Mouse (Mus musculus) C2C12 (cell line): ENCODE measurements around the gene Smg1. TPM values are rescaled to one million over a fixed set of nuclear protein-coding genes. Genes with fewer than 3 reads are reported as not detected.

ENCODE experiments used
- H3K27me3 ChIP-seq: one replicate; pipeline ENCODE4 v1.6.1; 2011; ENCODE audit not compliant: control insufficient read depth, insufficient read depth, insufficient read length
- H3K36me3 ChIP-seq: one replicate; pipeline ENCODE4 v1.6.1; 2011; ENCODE audit not compliant: control insufficient read depth, insufficient read depth
- H3K4me3 ChIP-seq: one replicate; pipeline ENCODE4 v1.5.1; 2011; ENCODE audit warnings: mild to moderate bottlenecking, control low read depth; ENCODE audit not compliant: poor library complexity, insufficient read depth, severe bottlenecking
- H3K79me2 ChIP-seq: one replicate; pipeline ENCODE4 v1.6.1; 2011; ENCODE audit not compliant: control insufficient read depth, insufficient read depth
- H3K79me3 ChIP-seq: one replicate; pipeline ENCODE4 v1.6.1; 2011; ENCODE audit warnings: low read depth, control low read depth
- H3ac ChIP-seq: one replicate; pipeline ENCODE3; 2011; ENCODE audit warnings: low read depth; ENCODE audit not compliant: control insufficient read depth, insufficient read length
- CEBPB ChIP-seq: IDR thresholded peaks from one replicate; pipeline ENCODE4 v1.6.1; 2011; ENCODE audit warnings: low read depth, mild to moderate bottlenecking, control low read depth, moderate library complexity
- CTCF ChIP-seq: IDR thresholded peaks from one replicate; pipeline ENCODE4 v1.5.1; 2011; ENCODE audit not compliant: control insufficient read depth, insufficient read depth, insufficient read length
- FOSL1 ChIP-seq: IDR thresholded peaks from one replicate; pipeline ENCODE4 v1.8.0; 2011; ENCODE audit warnings: mild to moderate bottlenecking, low read length; ENCODE audit not compliant: poor library complexity, insufficient read depth, severe bottlenecking
- MAX ChIP-seq: IDR thresholded peaks from one replicate; pipeline ENCODE4 v1.6.1; 2011; ENCODE audit warnings: mild to moderate bottlenecking, control low read depth
- MYOD1 ChIP-seq: IDR thresholded peaks from one replicate; pipeline ENCODE4 v1.6.1; 2011; ENCODE audit warnings: low read depth; ENCODE audit not compliant: control insufficient read depth, insufficient read length
- MYOG ChIP-seq: IDR thresholded peaks from one replicate; pipeline ENCODE4 v1.6.1; 2011; ENCODE audit not compliant: control insufficient read depth, insufficient read length; ENCODE audit errors: extremely low read depth
- USF1 ChIP-seq: IDR thresholded peaks from one replicate; pipeline ENCODE4 v1.6.1; 2011; ENCODE audit warnings: low read depth, mild to moderate bottlenecking, control low read depth, moderate library complexity
- polyA plus RNA-seq: library from polyadenylated mRNA; unstranded; fragments of >200 nt; fragmentation: generic; extraction: Trizol; gene quantifications from one replicate; pipeline ENCODE4 v1.2.1, GENCODE M21; 2012; ENCODE audit warnings: missing spikeins

The Smg1 gene
- polyA plus RNA-seq, 1 experiment, result 9.3 TPM

DNA sequence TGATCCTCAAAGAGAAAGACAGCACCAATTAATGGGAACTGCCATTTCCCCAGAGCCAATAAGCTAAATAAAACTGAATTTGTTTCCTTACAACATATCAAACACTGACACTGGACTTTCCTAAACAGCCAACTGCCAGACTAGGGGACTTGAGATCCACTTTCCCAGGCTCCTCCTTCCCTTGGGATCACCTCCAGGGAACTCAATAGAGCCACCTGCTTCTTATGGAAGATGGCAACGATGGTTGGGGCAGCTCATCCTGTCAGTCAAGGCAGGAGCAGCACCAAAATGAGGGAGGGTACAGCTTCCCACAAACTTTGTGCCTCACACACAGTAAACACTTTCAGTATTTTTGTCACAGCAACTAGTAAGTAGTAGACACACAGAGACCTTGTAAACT lies 135.8 kb downstream of the Smg1 start:
- Histone ChIP-seq H3K79me2 (peaks cover 49% of the 10 kb centered on the region), H3K79me3 (peaks cover 41% of the 10 kb centered on the region), H3K36me3 (peaks cover 81% of the 10 kb centered on the region), H3K4me3 (no peak overlapping the region), H3ac (no peak overlapping the region), H3K27me3 (no peaks in the 10 kb centered on the region)
- TF ChIP-seq USF1, result no peak
- no peak for TF ChIP-seq CEBPB
- TF ChIP-seq FOSL1, result no peak
- no peak for TF ChIP-seq MYOG
- no peak for TF ChIP-seq CTCF
- TF ChIP-seq MYOD1, result no peak
- no peak for TF ChIP-seq MAX

DNA sequence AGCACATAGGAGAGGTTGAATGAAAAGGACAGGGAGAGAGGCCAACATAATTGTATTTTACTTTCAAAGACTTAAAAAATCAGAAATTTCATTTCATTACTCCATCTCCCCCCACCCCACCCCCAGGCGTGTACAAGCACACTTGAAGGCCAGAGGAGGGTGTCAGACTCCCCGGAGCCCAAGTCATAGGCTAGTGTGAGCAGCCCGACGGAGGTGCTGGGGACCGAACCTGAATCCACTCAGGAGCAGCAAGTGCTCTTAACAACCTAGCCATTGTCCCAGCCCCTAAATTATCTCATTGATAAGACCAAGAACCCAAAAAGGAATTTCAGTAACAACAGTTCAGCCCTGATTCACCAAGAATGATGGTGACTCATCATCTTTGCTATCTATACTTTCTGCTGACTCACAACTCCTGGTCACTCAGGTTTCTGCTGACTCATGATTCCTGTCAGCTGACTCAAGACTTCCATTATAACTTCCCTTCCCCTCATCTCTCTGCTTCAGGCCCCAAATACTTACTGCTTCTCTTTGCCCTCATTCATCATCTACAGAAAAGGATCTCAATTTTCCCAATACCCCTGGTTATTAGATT lies 138.9 kb downstream of the Smg1 start:
- Histone ChIP-seq H3K27me3 (no peaks in the 10 kb centered on the region), H3ac (no peak overlapping the region), H3K79me3 (peaks cover 11% of the 10 kb centered on the region), H3K36me3 (peaks cover 50% of the 10 kb centered on the region), H3K79me2 (peaks cover 18% of the 10 kb centered on the region), H3K4me3 (no peak overlapping the region)
- peak; percentile 77 for TF ChIP-seq USF1
- TF ChIP-seq FOSL1, result peak; percentile 59
- no peak for TF ChIP-seq CTCF
- no peak for TF ChIP-seq CEBPB

- H3K27me3 ChIP-seq, result no peaks in the 10 kb centered on the region
- no peak for TF ChIP-seq MYOD1
- no peak for TF ChIP-seq USF1
- TF ChIP-seq MAX, result no peak
- no peak for TF ChIP-seq CTCF
- TF ChIP-seq MYOG, result no peak
- TF ChIP-seq CEBPB, result no peak
- H3K79me3 ChIP-seq, result peaks cover 5% of the 10 kb centered on the region
Observed at GRCm38 (mm10) chr7:118103462-118104379, 139.7 kb downstream of the Smg1 start.

DNA sequence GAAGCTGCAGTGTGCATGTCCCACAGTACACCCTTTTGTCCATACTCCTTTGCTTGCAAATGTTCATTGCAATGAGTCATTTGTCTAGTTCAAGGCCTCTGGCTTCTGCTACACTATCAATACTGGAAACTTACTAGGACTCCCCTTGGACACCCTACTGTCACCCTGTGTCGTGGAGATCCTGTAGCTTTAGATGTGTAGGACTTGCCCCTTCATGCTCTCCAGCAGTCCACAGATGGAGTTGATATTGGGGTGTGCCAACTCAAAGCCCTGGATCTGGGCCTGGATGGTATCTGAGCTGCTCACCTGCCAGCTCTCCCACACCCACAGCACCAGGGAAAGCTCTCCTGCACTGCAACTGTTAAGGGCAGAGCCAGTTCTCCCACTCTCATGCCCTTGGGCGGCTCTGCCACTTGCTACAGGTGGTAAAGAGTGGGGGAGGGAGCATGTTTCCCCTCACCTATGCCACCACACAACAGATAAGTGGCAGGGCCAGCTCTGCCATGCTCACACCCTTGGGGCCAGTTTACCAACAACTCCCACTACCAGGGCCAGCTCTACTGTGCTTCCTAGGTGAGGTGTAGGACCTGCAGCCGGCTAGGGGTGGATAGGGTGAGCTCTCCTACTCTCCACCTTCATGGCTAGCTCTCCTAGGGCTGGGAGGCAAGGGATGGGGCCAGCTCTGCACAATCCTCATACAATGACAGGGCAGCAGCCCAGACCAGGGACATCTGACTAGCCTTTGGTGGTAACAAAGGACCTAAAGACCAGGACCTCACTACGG lies 140.6 kb downstream of the Smg1 start:
- H3K36me3 ChIP-seq, result peaks cover 33% of the 10 kb centered on the region
- no peak overlapping the region for H3K4me3 ChIP-seq
- H3K79me3 ChIP-seq, result peaks cover 1% of the 10 kb centered on the region
- no peaks in the 10 kb centered on the region for H3K27me3 ChIP-seq
- no peak for TF ChIP-seq CTCF
- TF ChIP-seq CEBPB, result no peak
- TF ChIP-seq FOSL1, result no peak
- TF ChIP-seq MYOD1, result no peak
- H3K79me2 ChIP-seq, result peaks cover 1% of the 10 kb centered on the region
- no peak overlapping the region for H3ac ChIP-seq

More at GRCm38 (mm10) chr7:118103462-118104379, 139.7 kb downstream of the Smg1 start:
- H3K4me3 ChIP-seq, result no peak overlapping the region
- peaks cover 10% of the 10 kb centered on the region for H3K79me2 ChIP-seq
- no peak overlapping the region for H3ac ChIP-seq
- peaks cover 42% of the 10 kb centered on the region for H3K36me3 ChIP-seq

DNA sequence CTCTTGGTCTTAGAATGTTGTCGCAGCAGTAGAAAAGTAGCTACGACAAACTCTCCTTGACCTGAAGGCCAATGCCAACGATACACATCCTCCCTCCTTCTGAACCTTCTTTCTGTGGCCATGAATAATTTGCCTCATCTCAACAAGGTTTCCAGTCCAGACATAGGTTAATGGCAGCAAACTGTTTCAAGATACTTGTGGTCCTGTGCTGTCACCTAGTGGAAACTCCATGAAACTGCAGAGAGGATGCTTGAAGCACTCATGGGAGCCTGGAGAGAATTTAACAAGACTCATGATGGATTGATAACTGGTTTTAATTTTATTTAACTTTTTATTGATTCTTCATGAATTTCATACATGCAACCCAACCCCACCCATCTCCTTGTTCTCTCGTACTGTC lies 141.2 kb downstream of the Smg1 start:
- H3K36me3 ChIP-seq, result peaks cover 27% of the 10 kb centered on the region
- no peaks in the 10 kb centered on the region for H3K79me2 ChIP-seq
- TF ChIP-seq MAX, result no peak
- TF ChIP-seq CTCF, result peak; percentile 7
- H3K79me3 ChIP-seq, result no peaks in the 10 kb centered on the region
- no peak overlapping the region for H3K4me3 ChIP-seq
- no peaks in the 10 kb centered on the region for H3K27me3 ChIP-seq
- H3ac ChIP-seq, result no peak overlapping the region

GRCm38 (mm10) chr7:118097615-118098014 lies 145.9 kb downstream of the Smg1 start:
- Histone ChIP-seq H3K79me2 (no peaks in the 10 kb centered on the region), H3K36me3 (no peaks in the 10 kb centered on the region), H3K79me3 (no peaks in the 10 kb centered on the region), H3K4me3 (no peak overlapping the region), H3ac (no peak overlapping the region), H3K27me3 (peaks cover 3% of the 10 kb centered on the region)
- TF ChIP-seq USF1 (no peak), MAX (no peak), MYOD1 (no peak), CEBPB (no peak), FOSL1 (no peak)

Other genes starting within 250 kb of the Smg1 start
- gene Rps15a, start 127.5 kb downstream of the Smg1 start, polyA plus RNA-seq, result 2,212 TPM
- gene Arl6ip1, start 114.0 kb downstream of the Smg1 start, polyA plus RNA-seq, result 257 TPM
- gene Syt17, start 204.6 kb upstream of the Smg1 start, polyA plus RNA-seq, result 5.3 TPM
- 23.0 TPM for gene Itpripl2, start 248.3 kb upstream of the Smg1 start, polyA plus RNA-seq